Mouse (Mus musculus) heart, embryonic 11.5 days (tissue): ENCODE measurements at regions not wholly inside any gene's neighbourhood (a gene's known extent, or its start where the extent isn't known, plus 50 kb on each side); places are given as distances from the start of the nearest gene placed in this dataset.

ENCODE experiments used
- ATAC-seq: fragments of 200-750 bp; cut with Nextera tagmentation; replicated peaks from 2 replicates; pipeline ENCODE4 v1.8.0; 2017; ENCODE audit warnings: moderate library complexity; ENCODE audit not compliant: insufficient number of reproducible peaks, low FRiP score, low TSS enrichment
- H3K27ac ChIP-seq: fragments of 300-500 bp; sonication (generic); 2 replicates; pipeline ENCODE4 v1.5.1; 2014; ENCODE audit warnings: mild to moderate bottlenecking, low read depth, low read length
- H3K27me3 ChIP-seq: fragments of 300-500 bp; sonication (generic); 2 replicates; pipeline ENCODE4 v1.6.1; 2014; ENCODE audit warnings: mild to moderate bottlenecking, low read length, mixed read lengths; ENCODE audit not compliant: control insufficient read depth, insufficient read depth
- H3K36me3 ChIP-seq: fragments of 300-500 bp; sonication (generic); 2 replicates; pipeline ENCODE4 v1.6.1; 2014; ENCODE audit warnings: mild to moderate bottlenecking, low read length, moderate library complexity, mixed read lengths; ENCODE audit not compliant: control insufficient read depth, insufficient read depth
- H3K4me1 ChIP-seq: fragments of 300-500 bp; sonication (generic); 2 replicates; pipeline ENCODE4 v1.6.1; 2014; ENCODE audit warnings: low read length; ENCODE audit not compliant: control insufficient read depth, insufficient read depth
- H3K4me2 ChIP-seq: fragments of 300-500 bp; sonication (generic); 2 replicates; pipeline ENCODE4 v1.6.1; 2014; ENCODE audit warnings: mild to moderate bottlenecking, moderate library complexity
- H3K4me3 ChIP-seq: fragments of 300-500 bp; sonication (generic); 2 replicates; pipeline ENCODE4 v1.5.1; 2014; ENCODE audit warnings: low read depth, low read length
- H3K9ac ChIP-seq: fragments of 300-500 bp; sonication (generic); 2 replicates; pipeline ENCODE4 v1.6.1; 2014; ENCODE audit warnings: mild to moderate bottlenecking, low read depth, low read length, moderate library complexity
- H3K9me3 ChIP-seq: fragments of 300-500 bp; sonication (generic); replicated peaks from 2 replicates; pipeline ENCODE4 v1.6.1; 2016; ENCODE audit warnings: low read length; ENCODE audit not compliant: control insufficient read depth
- WGBS: fragments of 180-500 bp; shearing (Covaris S2); extraction: QIAGEN DNeasy Blood & Tissue Kit; methylation state at CpG from one replicate; pipeline ENCODE4 v1.1.7; 2014; ENCODE audit not compliant: insufficient replicate concordance; 5-methylcytosine and 5-hydroxymethylcytosine counted together

- no peak overlapping the region for H3K27ac ChIP-seq
- H3K4me1 ChIP-seq: no peaks in the 10 kb centered on the region
- no peak for ATAC-seq
- no peaks in the 10 kb centered on the region for H3K27me3 ChIP-seq
- WGBS: 47% methylated on average over 3 of the region's 3 CpGs
- no peak overlapping the region for H3K4me2 ChIP-seq
- H3K9ac ChIP-seq: no peak overlapping the region
- peaks cover 5% of the 10 kb centered on the region for H3K9me3 ChIP-seq
- no peak overlapping the region for H3K4me3 ChIP-seq
- no peaks in the 10 kb centered on the region for H3K36me3 ChIP-seq
These were observed 112.9 kb upstream of the Map3k7 start for GRCm38 (mm10) chr4:31851006-31851405.

GRCm38 (mm10) chr4:31853851-31854250 lies 110.0 kb upstream of the Map3k7 start:
- Histone ChIP-seq H3K27ac (no peak overlapping the region), H3K4me2 (no peak overlapping the region), H3K36me3 (no peaks in the 10 kb centered on the region), H3K4me1 (no peaks in the 10 kb centered on the region), H3K4me3 (no peak overlapping the region), H3K27me3 (no peaks in the 10 kb centered on the region), H3K9ac (no peak overlapping the region), H3K9me3 (no peaks in the 10 kb centered on the region)
- WGBS: 66% methylated on average over 6 of the region's 6 CpGs
- ATAC-seq: no peak

GRCm38 (mm10) chr4:31860389-31860788 lies 103.5 kb upstream of the Map3k7 start:
- no peak overlapping the region for H3K9ac ChIP-seq
- no peaks in the 10 kb centered on the region for H3K4me1 ChIP-seq
- no peak overlapping the region for H3K4me2 ChIP-seq
- H3K4me3 ChIP-seq: no peak overlapping the region
- no peak overlapping the region for H3K27ac ChIP-seq
- peaks cover 3% of the 10 kb centered on the region; the same call in 1 of the 2 replicates for H3K9me3 ChIP-seq
- no peaks in the 10 kb centered on the region for H3K36me3 ChIP-seq
- 90% methylated on average over 2 of the region's 2 CpGs for WGBS
- no peaks in the 10 kb centered on the region for H3K27me3 ChIP-seq
- ATAC-seq: no peak

GRCm38 (mm10) chr4:31861172-31861571 lies 102.7 kb upstream of the Map3k7 start:
- WGBS: 61% methylated on average over 3 of the region's 3 CpGs
- no peak overlapping the region for H3K9ac ChIP-seq
- no peak overlapping the region for H3K27ac ChIP-seq

GRCm38 (mm10) chr4:31872985-31873983 lies 90.6 kb upstream of the Map3k7 start:
- Histone ChIP-seq H3K36me3 (no peaks in the 10 kb centered on the region), H3K4me3 (no peak overlapping the region), H3K9me3 (no peaks in the 10 kb centered on the region), H3K4me2 (no peak overlapping the region), H3K4me1 (peaks cover 9% of the 10 kb centered on the region; the same call in 1 of the 2 replicates), H3K27me3 (no peaks in the 10 kb centered on the region), H3K27ac (peak overlapping the region; percentile 60; the same call in 1 of the 2 replicates), H3K9ac (no peak overlapping the region)
- ATAC-seq: no peak; the same call in 1 of the 2 replicates
- 67% methylated on average over 9 of the region's 9 CpGs for WGBS

More at GRCm38 (mm10) chr4:31861172-31861571, 102.7 kb upstream of the Map3k7 start:
- ATAC-seq: no peak
- Histone ChIP-seq H3K4me1 (no peaks in the 10 kb centered on the region), H3K36me3 (no peaks in the 10 kb centered on the region), H3K4me2 (no peak overlapping the region), H3K27me3 (no peaks in the 10 kb centered on the region), H3K4me3 (no peak overlapping the region), H3K9me3 (peaks cover 3% of the 10 kb centered on the region; the same call in 1 of the 2 replicates)

GRCm38 (mm10) chr4:31877389-31877788 lies 86.5 kb upstream of the Map3k7 start:
- ATAC-seq: peak; percentile 36; the same call in 1 of the 2 replicates
- Histone ChIP-seq H3K36me3 (no peaks in the 10 kb centered on the region), H3K9ac (peak overlapping the region; percentile 10; the same call in 1 of the 2 replicates), H3K27ac (peak overlapping the region; percentile 51), H3K27me3 (no peaks in the 10 kb centered on the region), H3K4me2 (peak overlapping the region; percentile 25), H3K4me1 (peaks cover 24% of the 10 kb centered on the region), H3K9me3 (no peaks in the 10 kb centered on the region), H3K4me3 (no peak overlapping the region)
- WGBS: 17% methylated on average over 3 of the region's 3 CpGs

GRCm38 (mm10) chr4:31878493-31879191 lies 85.3 kb upstream of the Map3k7 start:
- no peak overlapping the region for H3K4me2 ChIP-seq
- H3K4me3 ChIP-seq: no peak overlapping the region
- no peak for ATAC-seq
- H3K9ac ChIP-seq: no peak overlapping the region
- WGBS: 61% methylated on average over 10 of the region's 10 CpGs
- H3K36me3 ChIP-seq: no peaks in the 10 kb centered on the region
- H3K9me3 ChIP-seq: no peaks in the 10 kb centered on the region
- H3K27ac ChIP-seq: peak overlapping the region; percentile 51
- H3K27me3 ChIP-seq: no peaks in the 10 kb centered on the region
- H3K4me1 ChIP-seq: peaks cover 24% of the 10 kb centered on the region

GRCm38 (mm10) chr4:31879192-31879585 lies 84.7 kb upstream of the Map3k7 start:
- H3K4me3 ChIP-seq: no peak overlapping the region
- ATAC-seq: no peak
- H3K36me3 ChIP-seq: no peaks in the 10 kb centered on the region
- H3K4me1 ChIP-seq: peaks cover 24% of the 10 kb centered on the region
- H3K9me3 ChIP-seq: no peaks in the 10 kb centered on the region
- H3K9ac ChIP-seq: no peak overlapping the region
- no peak overlapping the region for H3K4me2 ChIP-seq
- 0 out of 2 replicates have a peak overlapping the region, but pooled peaks have one; percentile 4 for H3K27ac ChIP-seq
- H3K27me3 ChIP-seq: no peaks in the 10 kb centered on the region
- 36% methylated on average over 5 of the region's 5 CpGs for WGBS
